Mouse (Mus musculus) heart, adult 18-20 months (tissue): ENCODE results near the gene Akr1c20. TPM values are rescaled to one million over a fixed set of nuclear protein-coding genes. Genes with fewer than 3 reads are reported as not detected.

Experiments
- DNase-seq, 2 experiments: peaks; one replicate each; pipeline ENCODE4 v3.0.0; 2021 to 2022; ENCODE audit warnings: mixed read lengths in 1 of 2
- long read RNA-seq, 2 experiments: library from polyadenylated mRNA; stranded (forward); transcript quantifications; one replicate each; pipeline ENCODE4 v2.0.0; 2021
- total RNA-seq, 2 experiments: library from RNA; stranded (reverse); gene quantifications; 2 replicates each; pipeline ENCODE4 v1.2.3; 2021

Gene Akr1c20
- total RNA-seq = not detected
- long read RNA-seq, experiment 1 = 0 reads
- long read RNA-seq, experiment 2 = 0 reads

DNA sequence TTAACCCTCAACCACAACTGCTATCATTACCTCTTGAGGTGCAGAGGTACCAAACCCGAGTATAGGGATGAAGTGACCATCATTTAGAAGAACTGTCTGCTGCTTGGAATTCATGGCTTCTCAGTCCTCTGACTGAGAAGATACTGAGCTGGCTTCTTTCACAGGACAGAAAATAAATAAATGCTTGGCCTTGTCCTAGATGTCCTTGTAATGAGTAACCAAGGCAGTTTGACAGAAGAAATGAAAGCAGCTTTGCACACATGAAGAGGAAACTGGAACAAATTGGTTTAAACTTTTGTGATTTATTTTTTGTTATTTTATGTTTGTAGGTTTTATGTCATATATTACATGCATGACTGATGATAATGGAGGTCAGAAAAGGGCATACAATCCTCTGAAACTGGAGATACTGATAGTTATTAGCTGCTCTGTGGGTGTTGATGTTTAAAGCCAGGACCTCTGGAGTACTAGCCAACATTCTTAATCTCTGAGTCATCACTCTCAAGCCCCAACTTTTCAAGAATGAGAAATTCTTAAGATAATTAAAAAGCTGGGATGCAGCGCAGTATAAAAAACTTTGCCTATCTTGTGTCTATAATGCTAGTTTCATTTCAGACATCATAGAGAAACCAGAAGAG is at the start of gene Akr1c20:
Gene Akr1c20, minus strand, starts transcription at position 145 of the 638 bp plus-strand sequence.
- no peak for DNase-seq

- DNase-seq = no peak
Observed at GRCm38 (mm10) chr13:4565996-4566395, 42.9 kb upstream of the Akr1c20 start.

- DNase-seq = no peak
Observed at GRCm38 (mm10) chr13:4560500-4560899, 37.4 kb upstream of the Akr1c20 start.

DNA sequence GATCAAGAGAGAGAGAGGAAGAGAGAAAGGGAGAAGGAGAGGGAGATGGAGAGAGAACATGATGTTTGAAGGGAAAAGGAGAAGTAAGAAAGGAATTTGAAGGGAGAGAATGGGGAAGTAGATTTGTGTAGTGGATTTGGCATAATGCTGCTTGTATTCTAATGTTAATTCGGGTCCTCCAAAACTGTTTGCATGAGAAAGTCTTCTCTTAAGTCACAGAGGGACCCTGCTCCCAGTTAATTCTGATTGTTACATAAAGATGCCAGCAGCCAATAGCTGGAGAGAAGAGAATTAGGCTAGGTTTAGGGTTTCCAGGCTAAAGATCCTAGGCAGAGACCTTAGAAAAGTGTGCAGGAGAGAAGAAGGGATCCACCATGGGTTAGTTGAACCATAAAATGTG is 36.0 kb upstream of the Akr1c20 start:
- DNase-seq = no peak

DNA sequence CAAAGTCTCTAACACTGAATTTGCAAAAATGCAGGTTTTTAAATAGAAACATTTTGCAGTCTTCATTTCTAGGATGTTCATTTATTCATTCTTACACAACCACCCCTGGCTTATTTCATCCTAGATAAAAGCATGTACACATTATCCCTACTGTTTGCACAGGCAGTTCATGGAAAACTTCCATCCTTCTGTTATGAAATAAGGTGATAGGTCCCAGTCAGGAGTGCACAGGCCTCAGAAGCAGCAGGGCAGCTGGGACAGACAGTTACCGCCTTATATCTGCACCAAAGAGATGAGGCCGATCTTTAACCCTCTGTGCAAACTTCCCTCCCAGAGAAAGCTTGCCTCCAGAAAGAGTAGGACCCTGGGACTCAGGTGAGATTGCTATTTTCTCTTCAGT is 8.3 kb downstream of the Akr1c20 start:
- DNase-seq = no peak

- DNase-seq = no peak
Observed at GRCm38 (mm10) chr13:4467896-4468295, 55.2 kb downstream of the Akr1c20 start.

DNA sequence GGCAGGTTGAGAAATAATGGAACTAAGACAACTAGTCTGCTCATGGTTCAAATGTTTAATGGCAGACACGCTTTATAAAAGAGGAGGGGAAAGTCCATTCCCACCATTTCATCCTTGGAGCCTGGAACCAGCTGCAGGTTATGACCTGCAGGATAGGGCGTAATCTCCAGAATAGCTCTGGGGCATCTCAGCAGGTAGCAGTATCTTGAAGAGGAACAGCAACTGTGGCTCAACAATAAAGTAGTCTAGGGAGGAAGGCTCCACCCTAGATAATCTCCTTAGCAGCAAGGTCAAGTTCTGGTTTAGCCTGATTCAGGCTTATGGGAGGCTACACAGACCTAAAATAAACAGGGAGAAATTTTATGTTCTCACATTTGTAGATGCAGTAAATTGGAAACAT is 57.5 kb downstream of the Akr1c20 start:
- DNase-seq = no peak

Other genes starting within 250 kb of the Akr1c20 start
- not detected for gene Akr1c12, start 243.9 kb downstream of the Akr1c20 start, total RNA-seq
- not detected for gene Akr1c6, start 89.0 kb downstream of the Akr1c20 start, total RNA-seq
- not detected for gene Akr1c21, start 50.7 kb upstream of the Akr1c20 start, total RNA-seq
- 10 to 100 TPM; 17.1 to 21.2 TPM for gene Akr1e1, start 85.8 kb upstream of the Akr1c20 start, total RNA-seq